Mouse (Mus musculus) spleen, adult 2 months (tissue): Measurements from ENCODE around the gene Nme2.

ENCODE experiments used
- CTCF ChIP-seq: fragments of 200-500 bp; IDR thresholded peaks from 2 replicates; pipeline ENCODE4 v1.5.1; 2011; ENCODE audit warnings: mild to moderate bottlenecking, inconsistent platforms; ENCODE audit not compliant: insufficient read depth, insufficient read length, insufficient replicate concordance; ENCODE audit errors: extremely low read depth
- POLR2A ChIP-seq: fragments of 200-500 bp; IDR thresholded peaks from 2 replicates; pipeline ENCODE4 v1.6.1; 2011; ENCODE audit warnings: low read depth, low read length, inconsistent platforms

- TF ChIP-seq CTCF: no peak
- TF ChIP-seq POLR2A: no peak
These were observed 43.2 kb upstream of the Nme2 start for GRCm38 (mm10) chr11:93999276-93999675.
